Mouse (Mus musculus): ENCODE measurements around the gene Gpr146. TPM values are rescaled to one million over a fixed set of nuclear protein-coding genes. Genes with fewer than 3 reads are reported as not detected.
A peak's percentile ranks its signal among the peaks of the same experiment; 100 is the strongest.

Gene Gpr146
- total and polyA plus RNA-seq, 2 experiments from 2014 or later, result 23.0 to 38.2 TPM

- Histone ChIP-seq H3K9ac (replicated peaks; ENCODE audit: low read depth, low read length) (no peak overlapping the region), H3K9me3 (replicated peaks; ENCODE audit: control insufficient read depth, low read length) (no peaks in the 10 kb centered on the region), H3K4me1 (ENCODE audit: control insufficient read depth, insufficient read depth) (no peaks in the 10 kb centered on the region), H3K36me3 (replicated peaks; ENCODE audit: control insufficient read depth, insufficient read depth, low read length) (no peaks in the 10 kb centered on the region), H3K27ac (ENCODE audit: low read depth) (peak overlapping the region; percentile 16; the same call in 1 of the 2 replicates), H3K4me3 (ENCODE audit: low read depth, low read length) (no peak overlapping the region), H3K4me2 (ENCODE audit: low read depth, low read length) (no peak overlapping the region), H3K27me3 (ENCODE audit: control insufficient read depth, insufficient read depth, low read length) (0 out of 2 replicates have a peak, but pooled peaks cover 4% of the 10 kb centered on the region)
- TF ChIP-seq EP300 (IDR thresholded peaks at IDR 0.05; ENCODE audit: low read depth) (no peak), CTCF (IDR thresholded peaks at IDR 0.05; ENCODE audit: low read depth) (no peak)
- no peak for DNase-seq (ENCODE audit: low spot score)
- 31% methylated on average over 8 of the region's 8 CpGs for WGBS
- ATAC-seq (ENCODE audit: insufficient read depth, low read depth), result no peak
Observed at GRCm38 (mm10) chr5:139351628-139352027, 25.9 kb upstream of the Gpr146 start.

GRCm38 (mm10) chr5:139352317-139352716 lies 25.2 kb upstream of the Gpr146 start, which contains the start of gene Cyp2w1:
Gene Cyp2w1 (plus strand): TSS chr5:139352617.
- H3K9ac ChIP-seq (replicated peaks; ENCODE audit: low read depth, low read length), result no peak within 1 kb of the TSS
- 47% methylated on average over 6 of the region's 6 CpGs for WGBS

GRCm38 (mm10) chr5:139353496-139353895 lies 24.0 kb upstream of the Gpr146 start:
- TF ChIP-seq EP300 (IDR thresholded peaks at IDR 0.05; ENCODE audit: low read depth), result no peak
- TF ChIP-seq CTCF (IDR thresholded peaks at IDR 0.05; ENCODE audit: low read depth), result peak; percentile 7; the same call in 1 of the 2 replicates
- Histone ChIP-seq H3K27me3 (ENCODE audit: control insufficient read depth, insufficient read depth, low read length) (0 out of 2 replicates have a peak, but pooled peaks cover 4% of the 10 kb centered on the region), H3K27ac (ENCODE audit: low read depth) (no peak overlapping the region), H3K4me1 (ENCODE audit: control insufficient read depth, insufficient read depth) (no peaks in the 10 kb centered on the region), H3K36me3 (replicated peaks; ENCODE audit: control insufficient read depth, insufficient read depth, low read length) (no peaks in the 10 kb centered on the region), H3K9me3 (replicated peaks; ENCODE audit: control insufficient read depth, low read length) (no peaks in the 10 kb centered on the region), H3K4me3 (ENCODE audit: low read depth, low read length) (no peak overlapping the region), H3K4me2 (ENCODE audit: low read depth, low read length) (no peak overlapping the region), H3K9ac (replicated peaks; ENCODE audit: low read depth, low read length) (no peak overlapping the region)
- 52% methylated on average over 10 of the region's 10 CpGs for WGBS
- DNase-seq (ENCODE audit: low spot score), result no peak
- ATAC-seq (ENCODE audit: insufficient read depth, low read depth), result no peak

More at GRCm38 (mm10) chr5:139352317-139352716, 25.2 kb upstream of the Gpr146 start, which contains the start of gene Cyp2w1:
- H3K4me1 ChIP-seq (ENCODE audit: control insufficient read depth, insufficient read depth), result no peaks in the 10 kb centered on the region
- no peak for TF ChIP-seq CTCF (IDR thresholded peaks at IDR 0.05; ENCODE audit: low read depth)
- H3K27ac ChIP-seq (ENCODE audit: low read depth), result peak within 1 kb of the TSS; percentile 16; the same call in 1 of the 2 replicates
- H3K4me3 ChIP-seq (ENCODE audit: low read depth, low read length), result no peak within 1 kb of the TSS
- H3K27me3 ChIP-seq (ENCODE audit: control insufficient read depth, insufficient read depth, low read length), result 0 out of 2 replicates have a peak, but pooled peaks cover 4% of the 10 kb centered on the region
- H3K36me3 ChIP-seq (replicated peaks; ENCODE audit: control insufficient read depth, insufficient read depth, low read length), result no peaks in the 10 kb centered on the region
- DNase-seq (ENCODE audit: low spot score), result no peak
- no peaks in the 10 kb centered on the region for H3K9me3 ChIP-seq (replicated peaks; ENCODE audit: control insufficient read depth, low read length)
- H3K4me2 ChIP-seq (ENCODE audit: low read depth, low read length), result no peak within 1 kb of the TSS
- ATAC-seq (ENCODE audit: insufficient read depth, low read depth), result no peak

GRCm38 (mm10) chr5:139353946-139354345 lies 23.6 kb upstream of the Gpr146 start:
- H3K9me3 ChIP-seq (replicated peaks; ENCODE audit: control insufficient read depth, low read length), result no peaks in the 10 kb centered on the region
- ATAC-seq (ENCODE audit: insufficient read depth, low read depth), result no peak

GRCm38 (mm10) chr5:139355235-139355772 lies 22.2 kb upstream of the Gpr146 start:
- Histone ChIP-seq H3K9ac (replicated peaks; ENCODE audit: low read depth, low read length) (no peak overlapping the region), H3K4me2 (ENCODE audit: low read depth, low read length) (no peak overlapping the region), H3K36me3 (replicated peaks; ENCODE audit: control insufficient read depth, insufficient read depth, low read length) (no peaks in the 10 kb centered on the region), H3K4me3 (ENCODE audit: low read depth, low read length) (no peak overlapping the region), H3K4me1 (ENCODE audit: control insufficient read depth, insufficient read depth) (no peaks in the 10 kb centered on the region), H3K27me3 (ENCODE audit: control insufficient read depth, insufficient read depth, low read length) (0 out of 2 replicates have a peak, but pooled peaks cover 4% of the 10 kb centered on the region), H3K27ac (ENCODE audit: low read depth) (no peak overlapping the region), H3K9me3 (replicated peaks; ENCODE audit: control insufficient read depth, low read length) (no peaks in the 10 kb centered on the region)
- DNase-seq (ENCODE audit: low spot score), result peak; percentile 57
- TF ChIP-seq EP300 (IDR thresholded peaks at IDR 0.05; ENCODE audit: low read depth), result no peak
- TF ChIP-seq CTCF (IDR thresholded peaks at IDR 0.05; ENCODE audit: low read depth), result peak; percentile 97
- ATAC-seq (ENCODE audit: insufficient read depth, low read depth), result peak; percentile 39; the same call in 1 of the 2 replicates
- WGBS, result 32% methylated on average over 19 of the region's 19 CpGs

More at GRCm38 (mm10) chr5:139353946-139354345, 23.6 kb upstream of the Gpr146 start:
- Histone ChIP-seq H3K4me1 (ENCODE audit: control insufficient read depth, insufficient read depth) (no peaks in the 10 kb centered on the region), H3K9ac (replicated peaks; ENCODE audit: low read depth, low read length) (no peak overlapping the region), H3K36me3 (replicated peaks; ENCODE audit: control insufficient read depth, insufficient read depth, low read length) (no peaks in the 10 kb centered on the region), H3K4me2 (ENCODE audit: low read depth, low read length) (no peak overlapping the region), H3K27ac (ENCODE audit: low read depth) (no peak overlapping the region), H3K27me3 (ENCODE audit: control insufficient read depth, insufficient read depth, low read length) (0 out of 2 replicates have a peak, but pooled peaks cover 4% of the 10 kb centered on the region), H3K4me3 (ENCODE audit: low read depth, low read length) (no peak overlapping the region)
- WGBS, result 83% methylated on average over 11 of the region's 11 CpGs
- TF ChIP-seq EP300 (IDR thresholded peaks at IDR 0.05; ENCODE audit: low read depth) (no peak), CTCF (IDR thresholded peaks at IDR 0.05; ENCODE audit: low read depth) (no peak)
- no peak for DNase-seq (ENCODE audit: low spot score)

Data from heart, postnatal 0 days (tissue).